Mouse (Mus musculus): ENCODE data around the gene Mettl7b. TPM values are rescaled to one million over a fixed set of nuclear protein-coding genes. Genes with fewer than 3 reads are reported as not detected.

The Mettl7b gene
- total RNA-seq, 2 experiments from 2014 or later, result not detected

- Histone ChIP-seq H3K4me3 (peak overlapping the region; percentile 100), H3K27ac (peak overlapping the region; percentile 48; the same call in 1 of the 2 replicates)
- intact Hi-C loops (cut with DNase I), result loop anchor here (5.0 kb wide), 1 partner anchor 35 kb away; no protein-coding TSS in a partner anchor
- DNase-seq, result no peak
- TF ChIP-seq CTCF (IDR thresholded peaks at IDR 0.05), result no peak
These were observed 48.5 kb downstream of the Mettl7b start for GRCm38 (mm10) chr10:128912268-128912667.

GRCm38 (mm10) chr10:128911430-128911829, 49.4 kb downstream of the Mettl7b start:
- intact Hi-C loops (cut with DNase I), result loop anchor here (5.0 kb wide), 1 partner anchor 36 kb away; no protein-coding TSS in a partner anchor
- Histone ChIP-seq H3K4me3 (peak overlapping the region; percentile 100), H3K27ac (peak overlapping the region; percentile 99)
- DNase-seq, result no peak
- no peak for TF ChIP-seq CTCF (IDR thresholded peaks at IDR 0.05)

- Histone ChIP-seq H3K4me3 (peak overlapping the region; percentile 100), H3K27ac (peak overlapping the region; percentile 99)
- intact Hi-C loops (cut with DNase I), result loop anchor here (5.0 kb wide), 1 partner anchor 37 kb away; no protein-coding TSS in a partner anchor
- no peak for TF ChIP-seq CTCF (IDR thresholded peaks at IDR 0.05)
- peak; percentile 73 for DNase-seq
These were observed 50.5 kb downstream of the Mettl7b start for GRCm38 (mm10) chr10:128910066-128910841.

GRCm38 (mm10) chr10:128909567-128910028, 51.2 kb downstream of the Mettl7b start:
- peak; percentile 96 for DNase-seq
- TF ChIP-seq CTCF (IDR thresholded peaks at IDR 0.05), result no peak
- intact Hi-C loops (cut with DNase I), result loop anchor here (5.0 kb wide), 1 partner anchor 38 kb away; no protein-coding TSS in a partner anchor
- Histone ChIP-seq H3K4me3 (peak overlapping the region; percentile 100), H3K27ac (peak overlapping the region; percentile 99)

- intact Hi-C loops (cut with DNase I), result no loop called here
- Histone ChIP-seq H3K27ac (peak overlapping the region; percentile 99), H3K4me3 (peak overlapping the region; percentile 100)
- DNase-seq, result no peak
- TF ChIP-seq CTCF (IDR thresholded peaks at IDR 0.05), result no peak
These were observed 51.9 kb downstream of the Mettl7b start for GRCm38 (mm10) chr10:128908778-128909448.

Other genes starting within 250 kb of the Mettl7b start
- gene Dgka, start 216.1 kb downstream of the Mettl7b start, total RNA-seq (2021), result 1 to 10 TPM; 8.8 to 9.7 TPM
- gene Pym1, start 213.1 kb downstream of the Mettl7b start, total RNA-seq (2021), result 10 to 100 TPM in 1 of 2 experiments, 1 to 10 TPM in 1; 9.9 to 11.8 TPM
- gene Mmp19, start 170.1 kb downstream of the Mettl7b start, total RNA-seq (2021), result 1 to 10 TPM; 1.0 to 1.5 TPM
- gene Dnajc14, start 156.9 kb downstream of the Mettl7b start, total RNA-seq (2021), result 10 to 100 TPM; 20.1 to 26.2 TPM
- 1 to 10 TPM; 2.2 to 3.6 TPM for gene Tmem198b, start 156.6 kb downstream of the Mettl7b start, total RNA-seq (2021)
- 10 to 100 TPM; 30.5 to 33.8 TPM for gene Sarnp, start 143.7 kb downstream of the Mettl7b start, total RNA-seq (2021)
- gene Ormdl2, start 139.3 kb downstream of the Mettl7b start, total RNA-seq (2021), result 1 to 10 TPM; 3.5 to 4.5 TPM
- gene Gdf11, start 69.3 kb downstream of the Mettl7b start, total RNA-seq (2021), result 1 to 10 TPM; 4.8 to 5.2 TPM
- gene Cd63, start 60.0 kb downstream of the Mettl7b start, total RNA-seq (2021), result 100 to 1,000 TPM; 124 to 132 TPM
- gene Rdh5, start 38.1 kb downstream of the Mettl7b start, total RNA-seq (2021), result 1 to 10 TPM; 5.1 to 5.2 TPM
- gene Bloc1s1, start 37.0 kb downstream of the Mettl7b start, total RNA-seq (2021), result 100 to 1,000 TPM; 137 to 169 TPM
- gene Itga7, start 27.2 kb downstream of the Mettl7b start, total RNA-seq (2021), result 10 to 100 TPM; 58.4 to 72.9 TPM
- gene Olfr9, start 28.4 kb upstream of the Mettl7b start, total RNA-seq (2021), result not detected
- gene Olfr763, start 49.8 kb upstream of the Mettl7b start, total RNA-seq (2021), result not detected
- not detected for gene Olfr764-ps1, start 78.9 kb upstream of the Mettl7b start, total RNA-seq (2021)
- not detected for gene Olfr765, start 89.0 kb upstream of the Mettl7b start, total RNA-seq (2021)
- not detected for gene Olfr766-ps1, start 108.0 kb upstream of the Mettl7b start, total RNA-seq (2021)
- not detected for gene Olfr767, start 121.9 kb upstream of the Mettl7b start, total RNA-seq (2021)
- gene Olfr768, start 138.4 kb upstream of the Mettl7b start, total RNA-seq (2021), result not detected
- gene Olfr769, start 156.9 kb upstream of the Mettl7b start, total RNA-seq (2021), result not detected
- gene Olfr770, start 178.0 kb upstream of the Mettl7b start, total RNA-seq (2021), result not detected
- gene Olfr771, start 203.8 kb upstream of the Mettl7b start, total RNA-seq (2021), result not detected
- not detected for gene Olfr772, start 216.9 kb upstream of the Mettl7b start, total RNA-seq (2021)
- not detected for gene Olfr773, start 226.4 kb upstream of the Mettl7b start, total RNA-seq (2021)